Mouse (Mus musculus): ENCODE data around the gene Dnmbp.
A peak's percentile ranks its signal among the peaks of the same experiment; 100 is the strongest.

DNA sequence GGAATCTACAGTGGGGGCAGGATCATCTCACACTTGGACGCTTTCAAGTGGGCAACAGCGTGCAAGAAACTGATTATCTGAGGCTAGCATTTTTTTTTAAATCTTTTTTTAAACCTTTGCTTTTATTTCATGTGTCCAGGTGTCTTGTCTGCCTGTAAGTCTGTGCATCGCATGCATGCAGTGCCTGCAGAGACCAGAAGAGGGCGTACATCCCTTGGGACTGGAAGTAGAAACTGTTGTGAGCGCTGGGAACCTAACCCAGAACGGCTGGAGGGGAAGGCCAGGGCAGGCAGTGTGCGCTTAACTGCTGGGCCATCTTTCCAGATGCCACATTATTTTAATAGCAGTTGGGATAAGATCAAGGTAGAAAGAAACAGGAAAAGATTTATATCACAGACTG is 17.0 kb downstream of the Dnmbp start:
- TF ChIP-seq EP300 (optimal IDR thresholded peaks at IDR 0.05) (no peak), CTCF (IDR thresholded peaks at IDR 0.05; ENCODE audit: low read depth) (peak; percentile 45)
